Mouse (Mus musculus) cerebellum, adult 18-20 months (tissue): Measurements from ENCODE around the gene Prf1.

Source experiments
- DNase-seq, 2 experiments: peaks; one replicate each; pipeline ENCODE4 v3.0.0; 2021

Gene Prf1

GRCm38 (mm10) chr10:61341045-61341444, 43.4 kb downstream of the Prf1 start:
- DNase-seq: no peak

GRCm38 (mm10) chr10:61341557-61341956, 43.9 kb downstream of the Prf1 start:
- peak; percentile 67 to 84 for DNase-seq

- no peak for DNase-seq
Observed at GRCm38 (mm10) chr10:61342750-61343149, 45.1 kb downstream of the Prf1 start.

DNA sequence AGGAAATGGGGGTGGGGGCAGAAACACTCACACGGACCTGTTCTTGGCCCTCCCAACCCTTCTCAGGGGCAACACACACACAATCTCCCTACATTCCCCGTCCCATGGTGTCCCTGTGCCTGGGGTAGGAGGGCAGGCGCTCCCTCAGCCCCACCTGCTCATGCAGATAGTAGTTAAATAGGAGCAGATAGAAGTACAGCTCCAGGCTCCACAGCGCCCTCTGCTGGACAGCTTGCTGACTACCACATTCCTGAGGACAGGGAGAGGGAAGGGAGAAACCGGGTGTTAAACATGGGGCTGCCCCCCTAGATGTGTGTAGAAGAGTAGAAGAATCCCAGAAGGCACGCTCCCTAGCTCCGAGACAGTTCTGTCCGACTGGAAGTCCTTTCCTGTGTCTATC, 46.3 kb downstream of the Prf1 start:
- peak; percentile 62 to 73 for DNase-seq

DNA sequence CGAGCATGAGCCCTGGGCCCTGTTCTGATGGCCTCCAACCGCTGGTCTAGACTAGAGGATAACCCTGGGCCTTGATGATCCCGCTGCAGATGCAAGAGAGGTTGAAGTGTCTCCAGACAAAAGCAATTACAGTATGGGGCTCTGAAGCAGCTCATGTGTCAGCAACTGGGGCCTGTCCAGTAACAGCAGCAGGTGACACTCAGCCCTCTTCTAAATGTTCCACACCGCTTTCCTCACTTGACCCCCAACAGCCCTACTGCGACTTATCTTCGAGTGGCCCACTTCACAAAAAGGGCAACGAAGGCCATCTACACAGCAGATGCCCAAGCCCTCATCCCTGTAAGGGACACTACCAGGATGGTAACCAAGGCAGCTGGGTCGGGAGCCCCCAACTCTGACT, 47.5 kb downstream of the Prf1 start:
- no peak for DNase-seq

GRCm38 (mm10) chr10:61346374-61346773, 48.7 kb downstream of the Prf1 start:
- no peak for DNase-seq

- no peak for DNase-seq
Observed at GRCm38 (mm10) chr10:61351216-61351615, 53.6 kb downstream of the Prf1 start.
